Mouse (Mus musculus): ENCODE measurements at regions not wholly inside any gene's neighbourhood (a gene's known extent, or its start where the extent isn't known, plus 50 kb on each side); places are given as distances from the start of the nearest gene placed in this dataset.

DNA sequence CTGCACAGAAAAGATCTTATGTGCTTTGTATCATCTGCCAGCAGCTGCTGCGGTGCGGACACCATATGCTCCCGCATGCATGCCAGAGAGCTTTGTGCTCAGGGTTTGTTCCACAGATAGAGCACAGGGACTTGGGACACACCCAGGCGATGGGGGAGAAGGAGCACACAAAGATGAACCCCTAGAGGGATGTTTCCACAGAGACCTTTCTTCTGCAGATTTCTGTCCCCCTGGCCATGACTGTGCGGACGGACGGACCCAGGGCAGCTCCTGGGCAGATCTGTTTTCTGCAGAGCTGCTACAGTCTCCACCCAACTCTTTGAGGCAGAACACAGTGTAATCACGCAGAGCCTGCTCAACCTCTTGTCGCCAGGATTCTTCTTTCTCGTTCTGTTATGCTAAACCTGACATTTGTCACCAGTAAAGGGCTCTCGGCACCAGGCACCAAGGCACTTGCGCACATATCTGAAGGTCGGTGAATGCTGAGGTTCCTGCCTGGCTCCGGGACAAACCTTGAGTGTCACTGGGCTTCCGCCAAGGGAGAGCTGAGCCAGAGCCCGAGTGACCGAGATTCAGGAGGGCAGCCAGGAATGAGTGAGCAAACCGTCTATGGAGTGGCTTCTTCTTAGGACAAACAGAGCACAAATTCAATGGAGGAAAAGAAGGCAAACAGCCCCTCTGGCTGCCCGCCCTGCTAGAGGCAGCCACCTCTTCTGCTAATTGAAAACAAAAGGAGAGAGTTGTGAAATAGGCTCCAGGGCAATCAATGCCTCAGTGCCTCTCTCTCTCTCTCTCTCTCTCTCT, 56.2 kb downstream of the Gadd45g start:
- no peak for TF ChIP-seq CTCF (IDR thresholded peaks at IDR 0.05; ENCODE audit: low read depth, low read length)
- TF ChIP-seq POLR2A (IDR thresholded peaks at IDR 0.05; ENCODE audit: borderline replicate concordance, low read depth, low read length): no peak
